Mouse (Mus musculus): ENCODE data around the gene Dmrt1.

DNA sequence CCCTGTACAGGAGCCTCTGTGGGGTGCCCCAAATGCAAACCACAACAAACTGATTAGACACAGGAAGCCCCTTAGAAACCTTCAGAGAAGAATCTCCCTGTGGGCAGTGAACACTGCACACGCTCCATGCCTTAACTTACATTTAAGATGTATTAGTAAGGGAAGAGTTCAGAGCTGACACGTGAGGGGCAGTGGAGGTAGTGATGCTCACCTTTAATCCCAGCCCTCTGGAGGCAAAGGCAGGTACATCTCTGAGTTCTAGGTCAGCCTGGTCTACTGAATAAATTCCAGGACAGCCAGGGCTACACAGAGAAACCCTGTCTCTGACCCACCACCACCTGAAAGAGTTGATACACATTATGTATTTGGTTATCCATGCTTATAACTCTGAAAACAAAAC is 15.9 kb upstream of the Dmrt1 start:
- TF ChIP-seq CTCF (IDR thresholded peaks at IDR 0.05; ENCODE audit: low read depth, low read length) (no peak), POLR2A (IDR thresholded peaks at IDR 0.05; ENCODE audit: borderline replicate concordance, low read depth, low read length) (no peak)
